Mouse (Mus musculus): ENCODE results near the gene Dnmt3a. TPM values are rescaled to one million over a fixed set of nuclear protein-coding genes. Genes with fewer than 3 reads are reported as not detected.

Dnmt3a gene
- polyA plus RNA-seq (2012; rRNA removed; ENCODE audit: low replicate concordance): 13.0 and 20.7 TPM in 2 replicates

GRCm38 (mm10) chr12:3805852-3806251 is at the start of gene Dnmt3a:
Gene Dnmt3a, plus strand, starts transcription at chr12:3806007.

GRCm38 (mm10) chr12:3954651-3955050 is 148.8 kb downstream of the Dnmt3a start, which contains the start of gene Pomc:
Gene Pomc, plus strand, starts transcription at chr12:3954951.

Other genes starting within 250 kb of the Dnmt3a start
- gene Dtnb, start 233.6 kb upstream of the Dnmt3a start, polyA plus RNA-seq (2012; rRNA removed; ENCODE audit: low replicate concordance): 7.3 and 29.3 TPM in 2 replicates
- gene Pomc, start 148.9 kb downstream of the Dnmt3a start, polyA plus RNA-seq (2012; rRNA removed; ENCODE audit: low replicate concordance): 0.59 and 0.69 TPM in 2 replicates
- gene Efr3b, start 232.9 kb downstream of the Dnmt3a start, polyA plus RNA-seq (2012; rRNA removed; ENCODE audit: low replicate concordance): 3.6 and 5.9 TPM in 2 replicates

Measured in subcutaneous adipose tissue, adult 2 months (tissue).